Mouse (Mus musculus) MEL (cell line): Measurements from ENCODE around the gene Xrcc1.

ENCODE experiments used
- CHD2 ChIP-seq: IDR thresholded peaks from 2 replicates; pipeline ENCODE4 v1.6.1; 2011; ENCODE audit warnings: low read length, improper control_type of control experiment
- CTCF ChIP-seq, 3 experiments: IDR thresholded peaks in 2 of 3; conservative IDR thresholded peaks in 1 of 3; 2 replicates each; pipeline ENCODE4 v1.5.1; 2011 to 2012; ENCODE audit warnings: low read length in 3 of 3, low read depth in 2 of 3, mild to moderate bottlenecking in 2 of 3, improper control_type of control experiment in 1 of 3, inconsistent platforms in 1 of 3, mixed read lengths in 1 of 3, moderate library complexity in 1 of 3; ENCODE audit not compliant: control insufficient read depth in 1 of 3, insufficient read depth in 1 of 3, poor library complexity in 1 of 3, severe bottlenecking in 1 of 3
- GATA1 ChIP-seq: IDR thresholded peaks from 2 replicates; pipeline ENCODE4 v1.6.1; 2011; ENCODE audit warnings: low read depth, low read length, improper control_type of control experiment
- NELFE ChIP-seq: IDR thresholded peaks from 2 replicates; pipeline ENCODE4 v1.6.1; 2011; ENCODE audit warnings: low read depth, low read length, improper control_type of control experiment
- POLR2A ChIP-seq, 2 experiments: IDR thresholded peaks; 2 replicates each; pipeline ENCODE4 v1.6.1; 2011 to 2012; ENCODE audit warnings: low read length in 2 of 2, mild to moderate bottlenecking in 2 of 2, control low read depth in 1 of 2, improper control_type of control experiment in 1 of 2, low read depth in 1 of 2, moderate library complexity in 1 of 2; ENCODE audit not compliant: control insufficient read depth in 1 of 2, insufficient read depth in 1 of 2, poor library complexity in 1 of 2
- POLR2AphosphoS2 ChIP-seq: IDR thresholded peaks from 2 replicates; pipeline ENCODE4 v1.6.1; 2011; ENCODE audit warnings: low read length, improper control_type of control experiment
- RAD21 ChIP-seq: IDR thresholded peaks from 2 replicates; pipeline ENCODE4 v1.6.1; 2011; ENCODE audit warnings: mild to moderate bottlenecking, low read depth, low read length, improper control_type of control experiment
- SMC3 ChIP-seq: IDR thresholded peaks from 2 replicates; pipeline ENCODE4 v1.6.1; 2011; ENCODE audit warnings: low read depth, low read length, improper control_type of control experiment

- TF ChIP-seq CTCF (IDR thresholded peaks at IDR 0.05 in 2 of 3, conservative IDR thresholded peaks at IDR 0.05 in 1 of 3; ENCODE audit: control insufficient read depth in 1 of 3, insufficient read depth in 1 of 3, low read depth in 2 of 3, low read length in 3 of 3, poor library complexity in 1 of 3, severe bottlenecking in 1 of 3) (peak; percentile 77 to 95 (median 86)), RAD21 (peak; percentile 28), SMC3 (peak; percentile 66), CHD2 (no peak), GATA1 (no peak), POLR2A (IDR thresholded peaks at IDR 0.05; ENCODE audit: control insufficient read depth in 1 of 2, insufficient read depth in 1 of 2, low read depth in 1 of 2, low read length in 2 of 2, poor library complexity in 1 of 2) (no peak), POLR2AphosphoS2 (no peak), NELFE (no peak)
Observed at GRCm38 (mm10) chr7:24564607-24565265, 18.6 kb downstream of the Xrcc1 start.
